Mouse (Mus musculus) urinary bladder, adult 18-20 months (tissue): ENCODE results near the gene Rap1gap2.
"Not testable (repeated sequence)": the region's sequence is repeated elsewhere in the genome, so short reads cannot be mapped to it uniquely, and the experiment has no call there.

ENCODE experiments used
- DNase-seq, 2 experiments: peaks; one replicate each; pipeline ENCODE4 v3.0.0; 2022; ENCODE audit warnings: low spot score in 2 of 2, mixed read lengths in 2 of 2

The Rap1gap2 gene

GRCm38 (mm10) chr11:74621974-74622669, 11.4 kb upstream of the Rap1gap2 start:
- no peak for DNase-seq

GRCm38 (mm10) chr11:74619956-74620300, 9.2 kb upstream of the Rap1gap2 start:
- DNase-seq, result no peak

- peak; percentile 53 to 79 for DNase-seq
Observed at GRCm38 (mm10) chr11:74619201-74619955, 8.7 kb upstream of the Rap1gap2 start, which contains the start of gene Ccdc92b. TSS of gene Ccdc92b (plus strand) at chr11:74619605.

- DNase-seq, result no peak
Observed at GRCm38 (mm10) chr11:74615571-74615970, 4.9 kb upstream of the Rap1gap2 start.

GRCm38 (mm10) chr11:74613428-74613827, 2.7 kb upstream of the Rap1gap2 start:
- DNase-seq, result no peak

GRCm38 (mm10) chr11:74611437-74611836, 722 bp upstream of the Rap1gap2 start:
- no peak for DNase-seq

GRCm38 (mm10) chr11:74610068-74610467, 647 bp downstream of the Rap1gap2 start:
- no peak for DNase-seq

- no peak for DNase-seq
Observed at GRCm38 (mm10) chr11:74602286-74602685, 8.4 kb downstream of the Rap1gap2 start.

GRCm38 (mm10) chr11:74597990-74598337, 12.8 kb downstream of the Rap1gap2 start:
- DNase-seq, result no peak

GRCm38 (mm10) chr11:74597283-74597989, 13.3 kb downstream of the Rap1gap2 start:
- DNase-seq, result no peak

GRCm38 (mm10) chr11:74592246-74592645, 18.5 kb downstream of the Rap1gap2 start:
- no peak for DNase-seq

GRCm38 (mm10) chr11:74590691-74591090, 20.0 kb downstream of the Rap1gap2 start:
- DNase-seq, result no peak

- DNase-seq, result no peak
Observed at GRCm38 (mm10) chr11:74590239-74590596, 20.5 kb downstream of the Rap1gap2 start.

- DNase-seq, result no peak
Observed at GRCm38 (mm10) chr11:74589401-74590238, 21.1 kb downstream of the Rap1gap2 start.

- no peak for DNase-seq
Observed at GRCm38 (mm10) chr11:74586401-74586800, 24.3 kb downstream of the Rap1gap2 start.

GRCm38 (mm10) chr11:74584946-74585723, 25.6 kb downstream of the Rap1gap2 start:
- peak in 1 of 2 experiments; percentile 23 for DNase-seq

GRCm38 (mm10) chr11:74583824-74584349, 26.8 kb downstream of the Rap1gap2 start:
- no peak for DNase-seq

GRCm38 (mm10) chr11:74582464-74582863, 28.3 kb downstream of the Rap1gap2 start:
- no peak for DNase-seq

GRCm38 (mm10) chr11:74581333-74581732, 29.4 kb downstream of the Rap1gap2 start:
- DNase-seq, result not testable (repeated sequence)

GRCm38 (mm10) chr11:74577068-74577467, 33.6 kb downstream of the Rap1gap2 start:
- DNase-seq, result no peak

GRCm38 (mm10) chr11:74575940-74576339, 34.8 kb downstream of the Rap1gap2 start:
- no peak for DNase-seq
